Mouse (Mus musculus) hindbrain, embryonic 10.5 days (tissue): ENCODE measurements around the gene Rad1. TPM values are rescaled to one million over a fixed set of nuclear protein-coding genes. Genes with fewer than 3 reads are reported as not detected.
A peak's percentile ranks its signal among the peaks of the same experiment; 100 is the strongest.

Source experiments
- DNase-seq: peaks from one replicate; pipeline ENCODE4 v3.0.0-alpha.2; 2017; ENCODE audit warnings: low spot score
- H3K27ac ChIP-seq: fragments of 300-500 bp; sonication (generic); 2 replicates; pipeline ENCODE4 v1.5.1; 2016; ENCODE audit warnings: mild to moderate bottlenecking, moderate library complexity
- H3K27me3 ChIP-seq: fragments of 300-500 bp; sonication (generic); 2 replicates; pipeline ENCODE4 v1.6.1; 2016; ENCODE audit warnings: mild to moderate bottlenecking; ENCODE audit not compliant: poor library complexity, insufficient read depth, severe bottlenecking
- H3K36me3 ChIP-seq: fragments of 300-500 bp; sonication (generic); 2 replicates; pipeline ENCODE4 v1.6.1; 2016; ENCODE audit warnings: mild to moderate bottlenecking, moderate library complexity
- H3K4me1 ChIP-seq: fragments of 300-500 bp; sonication (generic); replicated peaks from 2 replicates; pipeline ENCODE4 v1.6.1; 2016; ENCODE audit warnings: mild to moderate bottlenecking
- H3K4me3 ChIP-seq: fragments of 300-500 bp; sonication (generic); 2 replicates; pipeline ENCODE4 v1.5.1; 2016; ENCODE audit warnings: mild to moderate bottlenecking, moderate library complexity
- H3K9me3 ChIP-seq: fragments of 300-500 bp; sonication (generic); 2 replicates; pipeline ENCODE4 v1.6.1; 2016; ENCODE audit warnings: mild to moderate bottlenecking, moderate library complexity
- WGBS: fragments of 180-500 bp; shearing (Covaris S2); methylation state at CpG from one replicate; pipeline ENCODE4 v1.1.7; 2016; 5-methylcytosine and 5-hydroxymethylcytosine counted together
- polyA plus RNA-seq: library from polyadenylated mRNA; unstranded; fragments of >200 nt; fragmentation: Nextera tagmentation; extraction: Ambion mirVana; gene quantifications from 2 replicates; pipeline ENCODE4 v1.2.1, GENCODE M21; 2016

Gene Rad1
- polyA plus RNA-seq = 44.3 and 50.8 TPM in 2 replicates

- no peaks in the 10 kb centered on the region for H3K27me3 ChIP-seq
- peak within 1 kb of the TSS; percentile 95 for H3K27ac ChIP-seq
- peak; percentile 94 for DNase-seq
- no peaks in the 10 kb centered on the region for H3K9me3 ChIP-seq
- peak within 1 kb of the TSS; percentile 77 for H3K4me3 ChIP-seq
- H3K36me3 ChIP-seq = peaks cover 57% of the 10 kb centered on the region
- under 1% methylated on average over 58 of the region's 58 CpGs for WGBS
- H3K4me1 ChIP-seq = peaks cover 24% of the 10 kb centered on the region
Observed at GRCm38 (mm10) chr15:10485484-10486364, at the start of gene Rad1, which contains the start of gene Brix1. Rad1 (plus strand) TSS chr15:10486018. Brix1 (minus strand) TSS chr15:10485947.

- no peak overlapping the region for H3K4me3 ChIP-seq
- peaks cover 25% of the 10 kb centered on the region for H3K36me3 ChIP-seq
- H3K4me1 ChIP-seq = no peaks in the 10 kb centered on the region
- no peaks in the 10 kb centered on the region for H3K27me3 ChIP-seq
- no peak for DNase-seq
- no peak overlapping the region for H3K27ac ChIP-seq
- 89% methylated on average over 1 of the region's 1 CpGs for WGBS
- 0 out of 2 replicates have a peak, but pooled peaks cover 6% of the 10 kb centered on the region for H3K9me3 ChIP-seq
Observed at GRCm38 (mm10) chr15:10436893-10437292, 48.9 kb upstream of the Rad1 start.

DNA sequence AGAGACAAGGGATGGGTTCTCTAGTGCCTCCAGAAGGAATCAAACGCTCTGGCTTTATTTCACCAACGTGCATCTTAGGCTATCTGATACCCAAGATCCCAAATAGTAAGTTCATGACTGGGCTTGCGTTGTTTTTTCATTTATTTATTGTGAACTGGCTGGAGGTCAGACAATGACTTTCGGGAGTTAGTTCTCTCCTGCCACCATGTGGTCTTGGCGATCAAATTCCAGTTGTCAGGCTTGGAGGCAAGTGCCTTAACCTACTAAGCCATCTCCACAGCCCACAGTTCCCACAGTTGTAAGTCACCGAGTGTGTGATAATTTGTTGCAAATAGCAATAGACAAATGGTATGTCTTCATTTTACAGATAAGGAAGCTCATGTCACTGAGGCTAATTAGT is 45.9 kb upstream of the Rad1 start:
- Histone ChIP-seq H3K27me3 (no peaks in the 10 kb centered on the region), H3K4me1 (no peaks in the 10 kb centered on the region), H3K9me3 (0 out of 2 replicates have a peak, but pooled peaks cover 6% of the 10 kb centered on the region), H3K27ac (no peak overlapping the region), H3K36me3 (peaks cover 46% of the 10 kb centered on the region), H3K4me3 (no peak overlapping the region)
- no peak for DNase-seq
- 84% methylated on average over 6 of the region's 6 CpGs for WGBS

- no peaks in the 10 kb centered on the region for H3K4me1 ChIP-seq
- H3K9me3 ChIP-seq = 0 out of 2 replicates have a peak, but pooled peaks cover under 1% of the 10 kb centered on the region
- H3K36me3 ChIP-seq = peaks cover 56% of the 10 kb centered on the region
- H3K27ac ChIP-seq = no peak overlapping the region
- no peak overlapping the region for H3K4me3 ChIP-seq
- DNase-seq = no peak
- no peaks in the 10 kb centered on the region for H3K27me3 ChIP-seq
- 91% methylated on average over 9 of the region's 9 CpGs for WGBS
Observed at GRCm38 (mm10) chr15:10441493-10441892, 44.3 kb upstream of the Rad1 start.

DNA sequence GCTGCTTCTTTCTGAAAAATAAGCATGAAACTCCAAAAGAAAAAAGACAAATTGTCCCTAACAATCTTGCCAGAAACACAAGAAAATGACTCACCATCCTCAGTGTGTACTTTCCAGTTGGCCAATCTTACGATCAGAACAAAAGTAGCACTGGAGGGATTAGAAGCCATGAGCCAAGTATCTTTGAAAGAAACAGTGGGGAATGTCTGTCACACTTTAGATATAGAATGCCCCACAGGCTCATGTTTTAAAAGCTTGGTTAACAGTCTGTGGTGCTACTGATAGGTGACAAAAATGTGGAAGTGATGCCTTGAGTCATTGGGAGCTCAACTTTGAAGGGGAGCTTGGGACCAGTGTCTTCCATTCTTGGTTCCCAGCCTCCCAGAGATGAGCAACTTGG is 43.5 kb upstream of the Rad1 start:
- H3K9me3 ChIP-seq = no peaks in the 10 kb centered on the region
- no peak for DNase-seq
- no peaks in the 10 kb centered on the region for H3K27me3 ChIP-seq
- peaks cover 60% of the 10 kb centered on the region for H3K36me3 ChIP-seq
- H3K4me3 ChIP-seq = no peak overlapping the region
- H3K4me1 ChIP-seq = no peaks in the 10 kb centered on the region
- WGBS = 93% methylated on average over 1 of the region's 1 CpGs
- H3K27ac ChIP-seq = no peak overlapping the region

DNA sequence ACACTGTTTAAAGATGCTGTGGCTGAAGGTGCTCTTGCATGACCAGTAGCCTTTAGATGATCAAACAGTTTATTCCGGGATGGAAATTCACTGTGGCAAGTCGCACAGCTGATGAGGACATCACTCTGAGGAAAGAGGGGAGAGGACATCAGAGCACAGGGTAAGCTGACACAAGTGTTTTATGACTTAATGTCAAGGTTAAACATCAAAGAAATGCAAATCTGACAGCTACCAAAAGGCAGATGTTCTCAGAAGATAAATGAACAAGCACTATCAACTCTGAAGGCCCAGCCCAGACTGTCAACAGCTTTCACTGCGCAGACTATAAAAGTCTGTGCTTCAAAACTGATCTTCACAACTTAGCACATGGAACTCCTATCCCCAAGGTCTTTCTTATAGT is 38.7 kb upstream of the Rad1 start:
- DNase-seq = no peak
- Histone ChIP-seq H3K4me3 (no peak overlapping the region), H3K27ac (no peak overlapping the region), H3K4me1 (no peaks in the 10 kb centered on the region), H3K9me3 (no peaks in the 10 kb centered on the region), H3K36me3 (peaks cover 83% of the 10 kb centered on the region), H3K27me3 (no peaks in the 10 kb centered on the region)
- WGBS = 91% methylated on average over 3 of the region's 3 CpGs

GRCm38 (mm10) chr15:10460986-10461385 is 24.8 kb upstream of the Rad1 start:
- DNase-seq = no peak
- Histone ChIP-seq H3K27me3 (no peaks in the 10 kb centered on the region), H3K9me3 (no peaks in the 10 kb centered on the region), H3K36me3 (peaks cover 65% of the 10 kb centered on the region), H3K4me3 (no peak overlapping the region), H3K4me1 (no peaks in the 10 kb centered on the region), H3K27ac (no peak overlapping the region)
- WGBS = 92% methylated on average over 12 of the region's 12 CpGs

- WGBS = 93% methylated on average over 5 of the region's 5 CpGs
- DNase-seq = no peak
- H3K4me1 ChIP-seq = peaks cover 6% of the 10 kb centered on the region; the same call in 1 of the 2 replicates
- H3K4me3 ChIP-seq = no peak overlapping the region
- H3K27me3 ChIP-seq = no peaks in the 10 kb centered on the region
- H3K27ac ChIP-seq = no peak overlapping the region
- H3K9me3 ChIP-seq = no peaks in the 10 kb centered on the region
- peaks cover 42% of the 10 kb centered on the region for H3K36me3 ChIP-seq
Observed at GRCm38 (mm10) chr15:10463555-10463954, 22.3 kb upstream of the Rad1 start.

DNA sequence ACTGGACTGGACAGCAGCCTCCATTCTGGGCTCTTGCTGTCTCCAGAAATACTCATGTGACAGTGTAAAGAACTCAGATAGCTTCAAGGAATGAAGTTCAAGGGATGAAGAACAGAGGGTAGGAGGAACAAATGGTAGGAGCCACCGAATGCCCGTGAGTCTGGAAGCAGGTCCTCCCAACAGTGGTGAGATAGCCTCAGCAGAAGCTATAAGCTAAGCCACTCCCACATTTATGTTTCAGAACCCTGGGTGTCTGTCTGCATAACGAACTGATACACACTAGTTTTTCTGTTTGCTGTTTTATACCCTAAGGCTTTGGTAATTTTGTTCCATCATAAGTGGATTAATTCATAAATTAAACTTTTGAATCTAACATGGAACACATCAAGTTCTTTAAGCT is 21.1 kb upstream of the Rad1 start:
- Histone ChIP-seq H3K4me3 (no peak overlapping the region), H3K36me3 (peaks cover 31% of the 10 kb centered on the region), H3K4me1 (peaks cover 16% of the 10 kb centered on the region), H3K9me3 (no peaks in the 10 kb centered on the region), H3K27ac (no peak overlapping the region), H3K27me3 (no peaks in the 10 kb centered on the region)
- no peak for DNase-seq
- 93% methylated on average over 3 of the region's 3 CpGs for WGBS

DNA sequence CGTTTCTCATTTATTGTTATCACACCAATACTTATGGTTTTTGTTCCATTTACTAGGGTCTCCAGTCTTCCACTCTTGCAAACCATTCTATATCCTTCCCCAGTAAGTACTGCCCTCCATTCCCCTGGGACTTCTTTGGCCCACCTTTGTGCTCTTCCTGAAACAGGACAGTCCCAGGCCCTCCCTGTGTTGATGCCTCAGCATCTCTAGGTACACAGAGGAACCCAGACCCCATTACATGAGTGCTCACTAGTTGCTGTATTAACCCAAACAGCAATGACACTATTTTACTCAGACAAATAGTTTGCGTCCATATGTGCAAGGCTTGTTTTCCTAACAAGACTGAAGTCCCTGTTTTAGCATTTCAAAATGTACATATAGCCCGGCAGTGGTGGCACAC is 17.1 kb upstream of the Rad1 start:
- H3K9me3 ChIP-seq = no peaks in the 10 kb centered on the region
- H3K4me1 ChIP-seq = peaks cover 23% of the 10 kb centered on the region
- 86% methylated on average over 3 of the region's 3 CpGs for WGBS
- DNase-seq = no peak
- peaks cover 4% of the 10 kb centered on the region; the same call in 1 of the 2 replicates for H3K36me3 ChIP-seq
- H3K4me3 ChIP-seq = 0 out of 2 replicates have a peak overlapping the region, but pooled peaks have one; percentile 89
- no peaks in the 10 kb centered on the region for H3K27me3 ChIP-seq
- no peak overlapping the region for H3K27ac ChIP-seq

GRCm38 (mm10) chr15:10469641-10470150 is 16.1 kb upstream of the Rad1 start:
- WGBS = under 1% methylated on average over 40 of the region's 40 CpGs
- Histone ChIP-seq H3K36me3 (peaks cover 11% of the 10 kb centered on the region), H3K9me3 (no peaks in the 10 kb centered on the region), H3K4me1 (peaks cover 23% of the 10 kb centered on the region), H3K27me3 (no peaks in the 10 kb centered on the region), H3K4me3 (peak overlapping the region; percentile 89), H3K27ac (peak overlapping the region; percentile 92)
- DNase-seq = no peak

DNA sequence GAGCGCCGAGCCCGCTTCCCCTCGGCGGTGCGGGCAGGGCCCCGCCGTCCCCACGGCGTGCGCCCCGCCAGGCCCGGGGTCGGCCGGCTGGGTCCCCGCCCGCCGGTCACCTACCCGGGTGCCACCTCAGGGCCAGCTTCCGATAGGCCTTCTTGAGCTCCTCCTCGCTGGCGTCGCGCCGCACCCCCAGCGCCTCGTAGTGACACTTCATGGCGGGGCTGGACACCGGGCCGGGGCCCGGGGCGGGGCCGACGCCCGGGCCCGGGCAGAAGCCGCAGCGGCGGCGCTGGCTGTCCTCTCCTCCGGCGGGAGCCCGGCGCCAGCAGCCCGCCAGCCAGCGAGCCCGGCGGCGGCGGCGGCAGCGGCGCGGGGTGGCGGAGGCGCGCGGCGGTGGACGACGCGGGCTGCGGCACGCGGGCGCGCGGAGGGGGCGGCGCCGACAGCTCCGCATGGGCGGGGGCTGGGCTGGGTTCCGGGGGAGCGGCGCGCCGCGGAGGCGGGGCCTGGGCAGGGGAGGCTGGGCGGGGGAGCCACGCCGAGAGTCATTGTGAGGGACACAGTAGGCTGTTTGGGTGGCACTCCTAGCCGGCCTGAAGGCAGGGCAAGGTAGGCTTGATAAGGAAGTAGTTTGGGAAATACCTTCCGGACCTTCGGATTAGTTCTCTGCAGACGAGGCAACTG is 15.5 kb upstream of the Rad1 start, which contains the start of gene Dnajc21:
Dnajc21 (minus strand) TSS at position 366 of the 681 bp plus-strand sequence.
- Histone ChIP-seq H3K4me1 (peaks cover 23% of the 10 kb centered on the region), H3K27ac (peak within 1 kb of the TSS; percentile 92), H3K36me3 (peaks cover 15% of the 10 kb centered on the region), H3K4me3 (peak within 1 kb of the TSS; percentile 89), H3K27me3 (no peaks in the 10 kb centered on the region), H3K9me3 (no peaks in the 10 kb centered on the region)
- WGBS = under 1% methylated on average over 87 of the region's 87 CpGs
- peak; percentile 84 for DNase-seq
